Mouse (Mus musculus) heart, postnatal 10 days (tissue): Measurements from ENCODE around the gene Aif1. TPM values are rescaled to one million over a fixed set of nuclear protein-coding genes. Genes with fewer than 3 reads are reported as not detected.

Source experiments
- DNase-seq, 2 experiments: peaks; one replicate each; pipeline ENCODE4 v3.0.0; 2021
- intact Hi-C: fragments of 180-260 bp; cut with DNase I; formaldehyde crosslinking; loops from one replicate; pipeline ENCODE4 v1.15.1; 2025
- total RNA-seq, 2 experiments: library from RNA; stranded (reverse); gene quantifications; 2 replicates each; pipeline ENCODE4 v1.2.3; 2021

Gene Aif1
- total RNA-seq: 1 to 10 TPM; 2.9 to 4.6 TPM

DNA sequence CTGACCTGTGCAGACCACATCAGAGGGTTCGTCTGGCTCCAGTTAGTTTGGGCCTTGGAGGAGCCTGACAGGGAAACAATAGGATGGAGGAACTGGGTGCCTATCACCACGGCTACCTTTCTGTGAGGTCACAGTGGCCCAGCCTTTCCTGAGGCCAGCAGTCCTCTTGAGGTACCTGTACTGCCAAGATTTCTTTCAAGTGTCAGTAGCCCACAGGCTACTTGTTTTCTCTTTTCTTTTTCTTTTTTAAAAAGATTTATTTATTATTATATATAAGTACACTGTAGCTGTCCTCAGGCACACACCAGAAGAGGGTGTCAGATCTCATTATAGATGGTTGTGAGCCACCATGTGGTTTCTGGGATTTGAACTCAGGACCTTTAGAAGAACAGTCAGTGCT lies at the start of gene Aif1:
Gene Aif1 (minus strand): TSS at position 101 of the 400 bp plus-strand sequence.
- DNase-seq: no peak
- intact Hi-C loops: no loop called here

DNA sequence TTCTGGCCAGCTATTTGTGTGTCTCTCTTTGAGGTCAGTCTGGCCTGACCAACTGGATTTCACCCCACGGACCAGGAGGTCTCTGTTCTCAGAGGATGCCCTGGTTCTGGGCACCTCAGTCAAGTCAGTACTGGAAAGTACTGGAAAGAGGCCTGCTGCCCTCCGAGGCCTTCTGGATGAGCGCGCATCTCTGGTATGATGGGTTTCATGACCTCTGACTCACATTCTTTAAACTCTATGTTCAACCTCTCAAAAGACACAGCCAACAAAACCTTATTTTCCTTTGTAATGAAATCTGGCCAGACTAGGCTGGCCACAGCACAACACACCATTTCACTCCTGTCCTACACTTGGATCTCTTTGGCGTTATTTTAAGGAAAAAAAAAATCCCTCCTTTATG lies 49.6 kb upstream of the Aif1 start:
- DNase-seq: no peak
- intact Hi-C loops: no loop called here

DNA sequence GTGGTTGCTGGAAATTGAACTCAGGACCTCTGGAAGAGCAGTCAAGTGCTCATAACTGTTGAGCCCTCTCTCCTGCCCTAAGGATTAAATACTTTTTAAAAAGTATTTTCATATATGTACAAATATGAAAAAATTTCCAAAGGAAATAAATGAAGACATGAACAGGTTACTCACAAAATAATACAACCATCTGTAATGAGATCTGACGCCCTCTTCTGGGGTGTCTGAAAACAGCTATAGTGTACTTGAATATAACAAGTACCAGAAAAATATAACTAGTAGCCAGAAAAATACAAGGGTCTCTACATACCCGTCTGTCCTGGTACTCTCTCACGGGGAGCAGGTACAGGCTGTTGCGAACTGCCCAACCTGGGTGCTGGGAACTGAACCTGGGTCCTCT lies 48.8 kb upstream of the Aif1 start:
- intact Hi-C loops: no loop called here
- no peak for DNase-seq

DNA sequence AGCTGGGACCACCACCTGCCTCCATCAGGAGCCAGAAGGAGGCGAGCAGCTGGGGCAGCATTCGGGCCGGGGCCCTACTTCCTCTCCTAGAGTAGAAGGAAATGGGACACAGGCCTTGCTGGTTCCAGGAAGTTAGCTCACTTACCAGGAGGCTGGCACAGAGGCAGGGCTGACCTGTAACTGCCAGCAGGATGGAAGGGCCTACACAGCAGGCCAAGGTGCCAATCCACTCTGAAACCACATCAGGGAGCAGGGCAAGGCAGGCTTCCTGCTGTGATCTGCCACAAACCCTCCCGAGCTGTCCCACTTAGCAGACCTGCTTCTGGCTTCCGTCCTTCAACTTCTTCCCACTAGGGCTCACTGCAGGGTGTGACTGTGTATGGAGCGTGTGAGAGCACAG lies 46.4 kb upstream of the Aif1 start:
- peak in 1 of 2 experiments; percentile 32 for DNase-seq
- intact Hi-C loops: no loop called here

DNA sequence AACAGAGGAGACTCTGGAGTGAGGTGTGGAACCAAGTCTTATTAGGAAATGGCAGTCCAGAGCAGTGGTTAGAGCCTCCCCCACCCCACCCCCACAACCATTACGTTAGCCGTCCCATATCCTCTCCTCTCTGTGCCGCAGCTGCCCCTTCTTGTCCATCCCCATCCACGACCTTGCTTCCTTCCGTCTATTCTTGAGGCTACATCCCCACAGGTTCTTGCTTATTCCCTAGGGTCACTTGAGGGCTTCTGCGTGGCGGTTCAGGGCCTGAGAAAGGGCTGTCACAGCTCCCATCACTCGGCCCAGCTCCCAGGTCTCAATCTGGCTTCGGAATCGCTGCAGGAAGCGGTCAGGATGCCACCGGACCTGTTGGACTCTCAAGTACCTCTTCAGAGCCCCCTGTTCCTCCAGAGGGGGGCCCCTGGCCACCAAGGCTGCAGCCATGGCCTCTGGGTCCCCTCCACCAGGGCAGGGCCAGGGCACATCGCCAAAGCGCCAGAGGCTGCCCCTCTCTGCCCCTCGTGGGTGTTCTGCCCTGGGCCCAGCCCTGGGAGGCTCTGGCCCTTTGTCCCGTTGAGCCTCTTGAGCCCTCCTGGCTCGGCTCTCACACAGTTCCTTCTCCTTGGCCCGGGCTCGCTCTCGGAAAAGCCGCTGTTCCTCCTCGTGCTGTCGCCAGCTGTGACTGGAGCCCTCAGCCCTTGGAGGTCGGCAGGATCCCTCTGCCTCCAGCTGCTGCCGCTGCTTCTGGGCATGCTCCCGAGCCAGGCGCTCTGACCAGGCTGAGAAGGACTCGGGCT lies 44.5 kb upstream of the Aif1 start, which contains the start of gene Gm16181:
Gene Gm16181 (plus strand): TSS at position 679 of the 797 bp plus-strand sequence.
- intact Hi-C loops: no loop called here
- peak; percentile 75 to 77 for DNase-seq

DNA sequence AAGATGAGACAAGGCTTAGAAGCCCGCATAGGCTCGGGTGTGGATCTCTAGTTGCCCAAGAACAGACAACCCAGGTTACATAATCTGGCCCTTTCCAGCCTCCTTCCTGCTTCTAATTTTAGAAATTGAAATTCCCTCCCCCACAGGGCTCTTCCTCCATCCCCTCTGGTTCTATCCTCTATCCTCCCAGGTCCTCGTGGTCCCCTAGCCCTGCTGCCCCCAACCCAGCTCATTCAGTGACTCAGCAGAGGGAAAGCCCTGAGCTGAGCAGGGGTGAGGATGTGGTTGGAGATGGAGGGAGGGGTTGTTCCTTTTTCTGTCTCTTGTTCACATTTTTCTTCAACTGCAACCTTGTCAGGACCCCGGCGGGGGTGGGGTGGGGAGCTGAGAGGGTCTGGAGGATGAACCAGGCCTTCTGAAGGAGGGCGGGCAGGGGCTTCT lies 43.8 kb upstream of the Aif1 start:
- intact Hi-C loops: loop anchor here (2.0 kb wide), 1 partner anchor 19 kb away; no protein-coding TSS in a partner anchor
- no peak for DNase-seq

DNA sequence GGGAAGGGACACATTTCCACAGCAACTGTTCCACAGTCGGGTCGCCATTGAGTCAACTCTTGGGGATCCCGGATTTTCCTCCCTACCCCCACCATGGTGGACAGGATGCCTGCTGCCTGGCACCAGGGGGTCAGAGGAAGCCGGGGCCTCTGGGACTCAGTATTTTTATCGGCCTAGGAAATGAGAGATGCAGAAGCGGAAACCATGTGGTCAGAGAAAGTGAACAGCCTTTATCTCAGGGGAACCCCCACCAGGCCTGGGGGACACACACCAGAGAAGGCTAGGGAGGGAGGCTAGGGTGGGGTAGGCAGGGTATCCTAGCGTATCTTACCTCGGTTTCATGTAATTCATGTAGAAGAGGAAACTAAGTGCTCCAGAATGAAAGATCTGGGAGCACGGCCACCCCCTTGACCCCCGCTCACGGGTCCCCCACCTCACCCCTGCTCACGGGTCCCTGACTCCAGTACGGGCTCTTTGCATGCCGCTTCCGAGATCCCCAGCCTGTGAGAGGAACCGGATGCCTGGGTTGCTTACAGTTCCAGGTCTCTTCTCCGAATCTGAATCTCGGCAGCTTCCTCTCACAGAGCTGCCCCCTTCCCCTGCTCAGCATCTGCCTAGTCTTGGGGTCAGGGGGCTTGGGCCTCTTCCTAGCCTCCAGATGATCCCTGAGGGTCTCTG lies 42.8 kb upstream of the Aif1 start:
- DNase-seq: peak in 1 of 2 experiments; percentile 71
- intact Hi-C loops: loop anchor here (2.0 kb wide), 1 partner anchor 18 kb away; no protein-coding TSS in a partner anchor

DNA sequence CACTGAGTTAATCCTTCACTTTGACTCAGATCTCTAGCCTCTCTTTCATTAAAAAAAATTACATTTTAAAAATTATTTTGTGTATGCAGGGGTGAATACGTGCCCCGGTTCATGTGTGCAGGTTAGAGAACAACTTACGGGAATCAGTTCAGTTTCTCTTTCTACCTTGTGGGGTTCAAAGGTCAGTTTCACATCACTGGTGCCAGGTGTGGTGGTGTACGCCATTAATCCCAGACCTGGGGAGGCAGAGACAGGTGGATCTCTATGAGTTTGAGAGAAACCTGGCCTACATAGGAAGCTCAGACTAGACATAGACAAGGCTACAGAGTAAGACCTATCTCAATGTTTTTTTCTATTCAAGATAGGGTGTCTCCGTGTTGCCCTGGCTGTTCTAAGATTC lies 37.2 kb upstream of the Aif1 start:
- no peak for DNase-seq
- intact Hi-C loops: no loop called here

DNA sequence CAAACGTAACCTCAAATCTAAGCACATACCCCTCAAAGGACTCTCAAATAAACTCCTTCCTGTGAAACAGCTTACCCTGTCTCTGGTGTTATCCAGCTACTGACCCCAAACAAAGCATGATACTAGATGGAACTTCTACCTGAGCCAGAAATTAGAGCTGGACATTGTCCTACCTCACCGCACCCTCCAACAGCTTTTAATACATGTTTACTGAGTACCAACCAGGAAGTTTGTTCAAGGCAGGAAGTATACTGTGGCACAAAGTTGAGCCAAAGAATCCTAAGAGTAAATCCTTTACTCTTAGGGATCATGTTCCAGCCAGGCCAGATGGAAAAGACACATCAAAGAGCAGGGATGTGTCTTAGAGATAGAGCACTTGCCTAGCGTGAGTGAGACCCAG lies 34.7 kb upstream of the Aif1 start:
- DNase-seq: no peak

DNA sequence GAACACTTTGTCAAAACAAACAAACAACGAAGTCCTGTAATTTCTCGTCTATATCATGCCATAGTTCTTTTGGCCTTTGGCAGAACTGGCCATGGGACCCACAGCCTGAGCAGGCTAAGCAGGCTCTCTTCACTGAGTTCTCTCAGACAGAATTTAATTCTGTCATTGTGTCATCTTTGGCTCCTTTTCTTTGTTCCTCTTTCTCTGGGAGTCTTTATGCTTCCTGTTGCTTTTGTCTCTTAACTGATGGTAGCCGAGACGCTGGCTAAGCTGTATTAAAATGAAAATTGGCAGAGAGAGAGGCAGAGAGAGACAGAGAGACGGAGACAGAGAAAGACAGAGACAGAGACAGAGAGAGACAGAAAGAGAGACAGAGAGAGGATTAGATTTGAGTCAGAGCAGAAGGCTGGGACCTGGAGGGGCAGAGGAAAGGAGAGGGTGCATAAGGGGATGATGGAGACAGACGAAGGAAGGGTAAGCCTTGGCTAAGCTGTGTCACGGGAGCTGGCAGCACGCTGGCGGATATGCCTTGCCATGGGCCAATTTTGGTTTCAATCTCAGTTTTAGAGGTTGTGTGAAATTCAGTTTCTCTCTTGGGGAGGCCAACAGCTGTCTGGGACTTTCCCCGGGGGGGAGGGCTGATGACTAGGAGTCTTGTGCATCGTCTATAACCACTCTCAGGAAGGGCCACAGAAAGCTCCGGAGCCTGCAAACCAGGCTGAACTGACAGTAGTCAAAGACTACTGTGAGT lies 34.1 kb upstream of the Aif1 start:
- peak; percentile 21 to 44 for DNase-seq
- intact Hi-C loops: no loop called here

More for the DNA sequence above, 34.7 kb upstream of the Aif1 start:
- intact Hi-C loops: no loop called here

DNA sequence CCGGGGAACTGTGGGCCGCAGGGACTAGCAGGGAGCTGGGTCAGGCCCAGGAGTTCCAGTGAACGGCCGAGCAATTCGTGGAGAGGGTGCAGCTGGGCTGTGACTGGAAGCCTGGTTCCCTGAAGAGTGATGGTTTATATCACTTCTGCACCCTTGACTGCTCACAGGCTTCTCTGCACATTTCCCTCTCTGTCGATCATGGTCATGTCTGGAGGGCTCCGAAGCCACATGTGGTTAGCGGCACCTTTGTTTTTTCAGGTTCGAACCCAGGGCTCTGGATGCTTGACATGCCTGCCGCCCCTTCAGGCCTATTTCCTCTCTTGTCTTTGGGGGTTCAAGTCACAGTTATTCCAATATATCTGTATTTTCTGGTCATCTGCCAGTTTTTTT lies 29.5 kb upstream of the Aif1 start:
- intact Hi-C loops: no loop called here
- DNase-seq: no peak

DNA sequence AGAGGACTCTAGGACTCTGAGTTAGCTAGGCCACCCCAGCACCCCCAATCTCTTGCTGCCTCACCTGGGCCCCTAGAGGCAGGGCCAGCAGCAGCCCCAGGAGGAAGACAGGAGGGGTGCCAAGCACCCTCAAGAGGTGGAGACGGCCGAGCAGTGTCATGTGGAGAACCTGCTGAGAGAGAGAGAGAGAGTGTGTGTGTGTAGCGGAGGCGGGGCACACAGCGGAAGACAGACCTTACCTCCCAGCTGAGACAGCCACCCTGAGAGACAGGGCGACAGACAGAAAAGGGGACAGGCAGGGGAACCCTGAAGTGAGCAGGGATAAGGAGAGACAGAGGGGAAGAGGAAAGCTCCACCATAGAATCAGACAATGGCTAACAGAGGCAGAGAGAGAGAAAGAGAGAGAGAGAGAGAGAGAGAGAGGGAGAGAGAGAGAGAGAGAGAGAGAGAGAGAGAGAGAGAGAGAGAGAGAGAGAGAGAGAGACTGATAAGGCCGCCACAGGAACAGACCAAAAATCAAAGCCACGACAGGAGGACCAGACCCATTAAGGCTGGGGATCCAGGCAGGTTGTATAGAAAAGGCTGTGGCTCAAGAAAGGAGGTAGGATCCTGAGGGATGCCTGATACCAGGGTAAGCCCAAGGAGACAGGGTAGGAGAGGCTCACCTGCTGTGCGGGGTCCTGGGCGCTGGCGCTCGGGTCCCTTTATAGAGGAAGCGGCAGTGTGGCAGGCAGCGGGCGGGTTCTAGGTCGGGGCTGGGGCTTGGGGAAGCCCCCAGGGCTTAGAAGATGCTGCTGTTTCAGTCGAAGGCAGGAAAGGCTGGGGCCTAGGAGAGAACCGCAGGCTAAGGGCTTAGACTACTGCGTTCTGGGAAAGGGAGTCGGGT lies 28.9 kb upstream of the Aif1 start, which contains the start of gene Lta:
Gene Lta (minus strand): TSS at position 858 of the 886 bp plus-strand sequence.
- intact Hi-C loops: no loop called here
- no peak for DNase-seq

DNA sequence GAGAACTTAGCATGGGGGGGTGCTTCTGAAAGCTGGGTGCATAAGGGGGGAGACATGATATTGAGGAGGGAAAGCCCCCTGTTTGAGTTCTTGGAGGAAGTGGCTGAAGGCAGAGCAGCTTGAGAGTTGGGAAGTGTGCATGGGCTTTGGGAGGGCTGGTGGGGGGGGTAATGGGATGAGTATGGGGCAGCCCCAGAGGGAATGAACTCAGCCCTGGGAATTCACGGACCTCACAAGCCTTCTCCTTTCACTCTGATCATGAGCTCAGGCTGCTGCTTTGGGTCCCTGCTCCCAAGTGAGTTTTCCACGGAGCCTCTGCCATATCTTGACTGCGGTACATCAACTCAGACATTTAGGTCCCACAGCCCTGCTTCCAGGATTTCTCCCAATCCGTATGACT lies 26.6 kb upstream of the Aif1 start:
- intact Hi-C loops: no loop called here
- DNase-seq: no peak

DNA sequence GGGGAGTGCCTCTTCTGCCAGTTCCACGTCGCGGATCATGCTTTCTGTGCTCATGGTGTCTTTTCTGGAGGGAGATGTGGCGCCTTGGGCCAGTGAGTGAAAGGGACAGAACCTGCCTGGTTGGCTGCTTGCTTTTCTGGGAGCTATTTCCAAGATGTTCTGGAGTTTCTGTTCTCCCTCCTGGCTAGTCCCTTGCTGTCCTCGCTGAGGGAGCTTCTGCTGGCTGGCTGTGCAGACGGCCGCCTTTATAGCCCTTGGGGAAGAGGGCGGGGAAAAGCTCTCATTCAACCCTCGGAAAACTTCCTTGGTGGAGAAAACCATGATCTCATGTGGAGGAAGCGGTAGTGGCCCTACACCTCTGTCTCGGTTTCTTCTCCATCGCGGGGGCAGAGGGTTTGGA lies 25.9 kb upstream of the Aif1 start, which contains the start of gene Tnf:
Gene Tnf (minus strand): TSS at position 221 of the 400 bp plus-strand sequence.
- DNase-seq: peak; percentile 70 to 71
- intact Hi-C loops: loop anchor here (2.0 kb wide), 1 partner anchor 17 kb away; no protein-coding TSS in a partner anchor

DNA sequence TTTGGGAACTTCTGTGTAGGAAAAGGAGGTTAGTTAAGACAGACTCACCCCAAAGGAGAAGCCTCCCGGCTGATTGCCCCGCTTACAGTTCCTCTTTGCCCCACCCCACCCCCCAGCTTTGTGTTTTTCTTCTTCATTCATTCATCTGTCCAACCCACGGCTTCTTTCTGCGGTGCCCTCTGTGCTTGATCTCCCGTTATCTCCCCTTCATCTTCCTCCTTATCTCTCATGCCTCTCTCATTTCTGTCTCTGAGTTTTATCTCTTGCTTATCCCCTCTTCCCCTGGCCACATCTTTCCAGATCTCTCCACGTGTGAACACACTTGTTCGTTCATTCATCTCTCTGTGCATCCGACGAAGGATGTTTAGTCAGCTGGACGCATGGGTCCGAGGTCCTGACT lies 25.3 kb upstream of the Aif1 start:
- no peak for DNase-seq
- intact Hi-C loops: loop anchor here (2.0 kb wide), 1 partner anchor 18 kb away; no protein-coding TSS in a partner anchor

DNA sequence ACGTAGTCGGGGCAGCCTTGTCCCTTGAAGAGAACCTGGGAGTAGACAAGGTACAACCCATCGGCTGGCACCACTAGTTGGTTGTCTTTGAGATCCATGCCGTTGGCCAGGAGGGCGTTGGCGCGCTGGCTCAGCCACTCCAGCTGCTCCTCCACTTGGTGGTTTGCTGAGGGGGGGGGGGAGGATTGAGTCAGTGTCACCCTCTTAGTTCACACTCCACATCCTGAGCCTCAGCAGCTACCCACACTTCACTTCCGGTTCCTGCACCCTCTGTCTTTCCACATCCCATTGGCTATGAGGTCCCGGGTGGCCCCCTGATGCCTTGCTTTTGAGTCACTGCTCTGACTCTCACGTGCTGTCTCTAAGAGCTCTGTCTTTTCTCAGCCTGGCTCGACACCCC lies 24.5 kb upstream of the Aif1 start:
- intact Hi-C loops: loop anchor here (2.0 kb wide), 1 partner anchor 18 kb away; no protein-coding TSS in a partner anchor
- peak; percentile 27 for DNase-seq

DNA sequence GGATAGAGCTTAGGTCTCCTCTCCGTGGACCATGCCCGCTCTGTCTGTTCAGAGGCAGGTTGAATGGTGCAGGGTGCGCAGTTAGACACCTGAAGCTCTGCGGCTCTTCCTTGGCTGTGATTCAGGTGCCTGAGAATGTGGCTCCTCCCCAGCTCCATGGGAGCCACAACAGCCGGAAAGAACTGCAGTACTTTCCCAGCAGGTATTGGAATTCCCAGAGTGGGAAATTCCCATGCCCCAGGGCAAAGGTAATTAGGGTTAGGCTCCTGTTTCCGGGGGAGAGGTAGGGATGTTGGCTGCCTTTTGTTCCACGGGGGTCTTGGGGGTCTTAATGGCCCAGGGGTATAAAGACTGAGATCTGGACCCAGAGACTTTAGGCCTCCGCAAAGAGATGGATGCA lies 23.1 kb upstream of the Aif1 start:
- DNase-seq: no peak
- intact Hi-C loops: no loop called here

DNA sequence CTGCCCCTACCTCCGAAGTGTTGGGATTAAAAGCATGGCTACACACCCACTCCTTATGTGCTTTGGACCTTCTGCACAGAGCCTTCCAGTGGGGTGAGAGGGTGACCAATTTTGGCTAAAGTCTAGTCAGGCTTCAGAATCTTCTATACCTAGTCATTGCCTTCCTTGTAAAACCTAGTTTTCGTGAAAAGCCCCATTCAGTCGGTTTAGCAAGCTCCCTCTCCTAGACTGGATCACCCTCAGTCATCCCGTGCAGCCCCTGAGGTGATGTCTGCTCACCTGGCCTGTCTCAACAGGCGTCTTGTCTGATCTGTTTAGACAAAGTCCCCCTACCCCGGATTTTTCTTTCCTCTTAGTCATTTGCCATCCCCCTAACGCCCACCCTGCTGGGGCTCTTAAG lies 22.2 kb upstream of the Aif1 start:
- no peak for DNase-seq
- intact Hi-C loops: no loop called here

DNA sequence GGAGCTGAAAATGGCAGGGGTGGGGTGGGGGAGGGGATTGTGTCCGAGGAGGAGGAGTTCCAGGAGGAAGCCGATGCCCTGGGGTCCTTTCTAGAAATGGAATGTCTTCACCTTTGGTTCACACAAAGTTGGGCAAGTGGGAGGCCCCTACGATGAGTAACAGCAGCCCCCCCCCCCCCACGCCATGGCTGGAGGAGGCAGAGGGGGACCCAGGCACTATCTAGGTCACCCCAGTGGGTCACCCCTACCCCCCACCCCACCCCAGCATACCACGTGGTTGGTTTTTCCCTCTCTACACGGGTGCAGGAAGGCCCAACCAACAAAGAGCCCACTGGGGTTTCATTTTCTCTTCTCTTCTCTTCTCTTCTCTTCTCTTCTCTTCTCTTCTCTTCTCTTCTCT lies 21.3 kb upstream of the Aif1 start:
- intact Hi-C loops: no loop called here
- DNase-seq: no peak

DNA sequence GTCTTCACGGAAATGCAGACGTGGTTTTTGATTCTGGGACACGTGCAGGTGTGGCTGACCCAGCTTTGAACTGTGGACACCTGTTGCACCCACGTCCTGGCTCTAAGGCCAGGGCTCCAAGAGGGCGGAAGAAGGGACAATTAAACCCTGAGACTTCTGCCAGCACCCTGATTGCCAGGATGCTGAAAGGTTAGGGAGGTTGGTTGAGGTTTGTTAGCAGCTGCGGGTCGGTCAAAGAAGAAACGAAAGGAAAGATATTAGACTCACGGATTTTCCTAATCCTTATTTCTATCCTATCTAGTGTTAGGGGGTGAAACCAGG lies 20.4 kb upstream of the Aif1 start:
- DNase-seq: no peak

More for the DNA sequence above, 20.4 kb upstream of the Aif1 start:
- intact Hi-C loops: no loop called here
